Mouse (Mus musculus) A20 (cell line): ENCODE data around the gene Mrps15.

Experiments
- DNase-seq: peaks from one replicate; pipeline ENCODE4 v3.0.0-alpha.2; 2011; ENCODE audit warnings: low read depth, low spot score

Gene Mrps15

DNA sequence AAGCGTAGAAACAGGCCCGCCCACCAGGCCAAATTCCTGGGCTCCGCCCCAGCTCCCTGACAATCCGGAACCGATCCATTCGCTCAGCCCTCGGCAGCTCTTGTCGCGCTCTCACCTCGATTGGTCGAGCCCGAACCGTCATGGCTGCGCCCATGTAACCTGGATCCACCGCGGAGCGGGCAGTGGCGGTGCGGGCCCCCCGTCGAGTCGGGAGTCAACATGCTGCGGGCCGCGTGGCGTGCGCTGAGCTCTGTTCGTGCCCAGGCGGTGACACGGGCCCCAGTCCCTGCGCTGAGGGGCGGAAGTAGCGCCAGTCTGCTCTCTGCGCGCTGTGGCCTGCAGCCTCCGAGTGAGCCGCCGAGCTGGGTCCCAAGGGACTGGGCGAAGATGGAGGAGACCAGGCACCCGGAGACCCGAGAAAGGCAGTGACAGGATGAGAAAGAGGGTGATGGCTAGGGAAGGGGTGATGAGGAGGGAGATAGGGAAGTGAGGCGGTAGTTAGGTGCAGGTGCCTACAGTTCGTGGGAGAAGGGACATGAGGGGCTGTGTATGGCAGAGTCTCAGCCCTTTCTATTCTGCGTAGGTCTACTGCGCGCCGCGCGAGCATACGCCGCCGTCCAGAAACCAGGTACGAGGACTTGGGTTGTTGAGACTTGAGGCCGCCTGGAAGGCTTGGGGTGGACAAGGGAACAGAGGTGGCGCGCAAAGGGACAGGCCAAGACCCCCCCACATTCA, at the start of gene Mrps15:
Mrps15 (plus strand) TSS at position 75 of the 735 bp plus-strand sequence.
- peak; percentile 95 for DNase-seq

DNA sequence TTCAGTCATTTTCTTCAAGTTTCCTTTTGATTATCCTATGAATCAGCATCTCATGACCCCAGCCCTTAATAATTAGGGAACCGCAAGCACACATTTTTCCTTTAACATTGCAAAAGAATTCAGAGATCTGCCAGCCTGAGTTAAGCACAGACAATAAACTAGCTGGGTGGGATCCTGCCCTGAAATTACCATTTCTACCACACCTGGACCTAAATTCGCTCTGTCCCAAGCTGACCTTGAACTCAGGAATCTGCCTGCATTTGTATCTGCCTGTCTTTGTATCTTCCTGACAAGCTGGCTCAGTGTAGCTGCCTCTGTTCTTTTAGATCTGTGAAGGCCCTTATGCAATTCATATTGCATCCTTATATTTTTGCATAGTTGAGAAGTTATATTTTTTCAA, 48.9 kb upstream of the Mrps15 start:
- DNase-seq: no peak

DNA sequence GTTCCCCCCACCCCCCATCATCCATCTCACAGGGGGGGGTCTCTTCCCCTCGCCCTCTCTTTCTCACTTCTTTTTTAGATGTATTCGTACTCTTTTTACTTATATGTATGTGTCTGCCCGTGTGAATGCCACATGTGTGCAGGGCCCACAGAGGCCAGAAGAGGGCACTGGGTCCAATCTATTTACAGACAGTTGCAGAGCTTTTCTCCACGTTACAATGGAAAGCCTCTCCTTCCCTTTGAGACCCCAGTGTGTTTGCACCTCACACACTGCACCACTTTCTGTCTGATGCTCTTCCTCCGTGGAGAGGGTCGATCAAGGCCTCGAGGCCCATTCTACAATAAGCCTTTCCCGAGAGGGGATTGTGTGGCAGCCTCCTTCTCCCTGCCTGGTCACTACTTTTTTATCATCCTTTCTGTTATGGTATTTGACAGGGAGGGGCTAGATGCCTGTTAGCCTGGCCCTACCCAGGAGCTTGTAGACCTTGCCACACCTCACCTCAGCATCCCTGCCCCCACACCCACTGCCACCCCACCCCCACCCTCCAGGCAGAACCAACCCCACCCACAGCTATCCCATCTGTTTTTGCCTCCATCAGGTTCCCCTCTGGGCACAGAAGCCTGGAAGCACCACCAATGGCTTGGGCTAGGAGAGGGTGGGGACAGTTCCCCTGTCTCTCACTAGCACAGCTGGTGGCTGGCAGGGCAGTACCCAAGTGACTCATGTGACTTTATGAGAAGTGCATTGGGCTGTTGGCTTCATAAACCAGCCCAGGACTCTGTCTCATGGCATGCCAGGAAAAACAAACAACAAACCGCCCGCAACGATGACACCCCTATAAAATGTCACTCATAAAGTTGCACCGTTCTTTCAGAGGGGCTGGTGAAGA, 45.2 kb upstream of the Mrps15 start:
- peak; percentile 40 for DNase-seq

DNA sequence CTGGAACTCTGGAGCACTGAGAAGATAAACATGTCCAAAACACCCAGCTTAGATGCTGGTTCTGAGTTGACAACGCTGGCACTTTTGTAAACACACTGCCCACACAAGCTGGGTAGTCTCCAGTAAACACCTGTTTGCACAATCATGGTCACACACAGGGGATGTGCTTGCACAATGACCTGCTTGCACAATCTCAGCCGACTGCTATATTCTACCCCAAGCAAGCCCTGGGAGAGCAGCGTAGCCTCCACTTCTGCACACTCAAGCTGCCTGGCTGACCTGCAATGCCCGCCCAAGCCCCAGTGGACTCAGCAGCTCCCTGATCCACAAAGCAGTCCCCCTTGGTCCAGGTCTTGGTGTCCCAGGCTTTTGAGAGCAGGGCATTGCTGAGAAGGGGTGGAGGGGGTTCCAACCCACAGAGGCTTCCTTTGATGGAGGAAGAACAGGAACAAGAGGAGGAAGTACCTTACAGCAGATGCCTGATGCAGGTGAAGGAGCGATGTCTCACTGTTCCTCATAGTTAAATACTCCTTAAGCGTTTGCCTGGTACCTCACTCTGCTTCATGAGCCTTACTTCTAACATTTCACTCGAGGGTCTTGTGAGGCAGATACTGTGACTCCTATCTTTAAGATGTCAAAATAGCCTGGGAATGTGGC, 28.9 kb upstream of the Mrps15 start:
- peak; percentile 25 for DNase-seq

DNA sequence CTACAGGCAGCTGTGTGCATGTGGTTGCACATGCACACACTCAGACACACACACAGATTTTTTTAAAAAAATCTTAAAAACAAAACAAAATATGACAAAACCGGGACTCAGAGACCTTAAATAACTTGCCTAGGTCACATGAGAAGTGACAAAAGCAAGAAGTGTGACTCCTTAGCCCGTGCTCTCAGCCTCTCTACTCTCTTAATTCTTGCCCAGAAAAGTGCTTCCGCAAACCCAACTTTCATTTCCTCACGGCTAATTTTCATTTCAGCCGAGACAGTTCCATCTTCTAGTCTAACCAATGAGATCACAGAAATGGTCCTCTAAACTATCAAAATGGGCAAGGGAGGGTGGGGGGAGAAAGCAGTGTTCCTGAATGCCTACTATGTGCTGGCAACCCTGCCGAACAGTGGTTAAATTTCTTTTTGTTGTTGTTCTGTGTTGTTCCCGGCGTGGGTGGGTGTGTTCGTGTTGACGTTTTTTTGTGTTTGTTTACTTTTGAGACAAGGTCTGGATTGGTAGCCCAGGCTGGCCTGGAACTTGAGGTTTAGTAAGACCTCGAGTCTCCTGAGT, 27.7 kb upstream of the Mrps15 start:
- peak; percentile 90 for DNase-seq

DNA sequence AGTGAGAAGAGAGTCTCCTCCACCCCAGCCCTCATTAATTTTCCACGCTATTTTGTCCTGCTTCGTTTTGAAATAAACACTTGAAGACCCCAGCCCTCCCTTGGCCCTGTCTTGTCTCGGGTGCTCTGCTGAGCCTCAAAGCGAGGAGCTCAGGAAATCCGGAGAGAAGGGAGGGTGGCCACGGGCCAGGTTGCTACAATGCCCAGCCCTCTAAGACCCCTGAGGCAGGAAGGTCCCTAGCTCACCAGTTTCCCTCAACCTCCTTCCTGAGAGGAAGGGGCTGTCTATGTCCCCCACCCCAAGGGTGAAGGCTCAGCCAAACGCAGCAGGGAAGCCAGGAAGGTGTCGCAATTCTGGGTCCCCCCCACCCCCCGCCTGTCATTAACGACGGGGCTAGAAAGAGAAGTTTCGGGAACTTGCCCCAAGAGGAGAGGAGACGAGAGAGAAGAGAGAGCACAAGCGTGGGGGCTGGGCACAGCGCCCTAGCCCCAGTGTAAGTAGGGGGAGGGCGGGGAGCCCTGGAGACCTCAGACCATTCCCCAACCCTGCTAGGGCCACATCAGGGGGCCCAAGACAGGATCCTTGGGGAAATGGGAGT, 22.3 kb upstream of the Mrps15 start, which contains the start of gene Csf3r:
Csf3r (plus strand) TSS at position 248 of the 598 bp plus-strand sequence.
- DNase-seq: no peak

DNA sequence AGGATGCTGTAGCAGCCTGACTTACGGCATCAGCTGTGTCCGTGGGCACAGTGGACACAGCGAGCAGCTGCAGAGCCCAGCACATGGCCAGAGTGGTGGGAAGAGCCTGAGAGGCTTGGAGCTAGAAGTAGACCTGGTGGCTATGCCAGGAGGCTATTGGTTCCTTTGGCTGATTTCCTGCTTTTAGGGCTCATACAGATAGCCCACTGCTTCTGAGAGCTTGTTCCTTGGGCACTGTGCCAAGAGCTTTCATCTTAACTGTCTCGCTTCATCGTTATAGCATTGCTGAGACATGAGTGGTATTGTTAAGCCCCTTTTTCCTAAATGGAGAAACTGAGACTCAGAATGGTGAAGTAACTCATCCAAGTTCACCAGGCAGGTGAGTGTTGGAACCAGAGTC, 20.9 kb upstream of the Mrps15 start:
- DNase-seq: no peak

DNA sequence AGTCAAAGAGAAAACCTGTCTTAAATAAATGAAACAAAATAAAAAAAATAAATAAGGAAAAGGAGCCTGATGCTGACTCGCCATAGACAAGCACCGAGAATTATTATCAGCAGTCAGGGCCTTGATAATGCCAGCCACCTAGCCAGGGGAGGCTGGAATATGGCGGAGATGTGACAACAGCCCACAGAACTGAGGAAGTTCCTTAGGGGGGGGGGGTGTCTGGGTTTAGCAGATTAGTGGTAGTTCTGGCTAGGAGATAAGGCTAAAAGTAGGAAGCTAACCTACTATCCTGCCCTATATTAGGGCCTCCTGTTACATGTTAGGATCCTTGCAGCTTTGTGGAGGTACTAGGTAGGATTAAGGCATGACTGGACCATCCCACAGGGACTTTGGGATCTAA, 18.7 kb upstream of the Mrps15 start:
- DNase-seq: no peak

DNA sequence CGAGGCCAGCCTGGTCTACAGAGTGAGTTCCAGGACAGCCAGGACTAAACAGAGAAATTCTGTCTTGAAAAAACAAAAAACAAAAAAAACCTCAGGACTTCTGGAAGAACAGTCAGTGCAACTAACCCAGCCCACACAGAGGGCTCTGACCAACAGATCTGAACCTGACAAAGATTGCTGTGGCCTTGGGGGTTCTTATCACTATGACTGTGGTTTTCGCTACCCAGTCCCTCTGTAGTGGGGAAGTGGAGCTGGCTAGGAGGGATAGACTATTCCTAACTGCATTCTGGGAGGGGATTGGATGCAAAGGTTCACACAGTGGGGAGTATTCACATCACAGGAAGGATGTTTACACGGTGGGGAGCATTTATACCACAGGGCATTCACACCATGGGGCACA, 17.7 kb upstream of the Mrps15 start:
- DNase-seq: no peak

DNA sequence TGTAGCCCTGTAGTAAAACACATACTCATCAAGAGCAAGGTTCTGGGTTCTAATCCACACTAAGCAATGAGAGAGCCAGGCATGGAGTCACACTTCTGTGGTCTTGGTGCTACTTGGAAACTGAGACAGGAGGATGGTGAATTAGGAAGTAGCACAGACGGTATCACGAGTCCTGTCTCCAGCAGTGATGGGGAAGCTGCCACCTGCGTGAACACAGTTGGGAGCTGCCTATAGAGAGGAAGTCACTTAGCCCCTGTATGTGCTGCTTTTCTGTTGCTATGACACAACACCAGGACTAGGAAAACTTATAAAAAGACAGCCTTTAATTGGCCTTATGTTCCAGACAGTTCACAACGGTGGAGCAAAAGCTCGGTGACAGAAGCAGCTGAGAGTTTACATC, 16.0 kb upstream of the Mrps15 start:
- DNase-seq: peak; percentile 19

DNA sequence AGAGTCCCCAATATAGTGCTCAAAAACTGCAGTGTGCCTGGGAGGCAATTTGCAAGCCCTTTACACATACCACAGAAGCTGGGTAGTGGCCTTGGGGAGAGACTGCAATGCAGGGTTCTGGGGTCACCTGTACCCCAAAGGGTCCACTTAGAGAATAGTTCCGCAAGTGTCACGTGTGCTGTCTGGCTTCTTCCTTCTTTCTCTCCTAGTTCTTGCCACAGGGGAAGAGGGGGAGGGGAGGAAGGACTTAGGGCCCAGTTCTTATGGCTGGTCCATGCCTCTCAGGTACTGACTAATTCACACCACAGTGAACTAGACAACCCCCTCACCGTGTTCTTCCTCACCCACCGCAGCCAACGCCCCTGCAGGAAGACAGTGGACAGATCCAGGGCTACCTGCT, 11.3 kb upstream of the Mrps15 start:
- DNase-seq: no peak

DNA sequence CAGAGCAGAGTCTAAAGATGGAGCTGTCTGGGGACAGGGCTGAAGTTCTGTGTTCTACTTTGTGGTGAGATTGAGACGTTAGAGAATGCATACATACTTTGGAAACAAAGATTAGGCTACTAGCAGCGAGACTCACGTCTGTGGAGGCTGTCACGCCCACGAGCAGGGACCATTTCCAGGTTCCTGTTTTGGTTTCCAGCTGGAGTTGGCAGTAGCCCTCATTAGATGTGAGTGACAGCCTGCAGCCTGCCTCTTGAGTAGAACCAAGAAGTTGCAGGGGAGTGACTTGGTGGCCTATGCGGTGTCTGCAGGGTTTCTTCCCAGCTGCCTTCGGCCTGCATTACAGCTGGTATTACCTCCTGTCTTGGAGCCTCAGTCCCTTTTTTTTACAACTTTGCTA, 4.9 kb downstream of the Mrps15 start:
- no peak for DNase-seq

DNA sequence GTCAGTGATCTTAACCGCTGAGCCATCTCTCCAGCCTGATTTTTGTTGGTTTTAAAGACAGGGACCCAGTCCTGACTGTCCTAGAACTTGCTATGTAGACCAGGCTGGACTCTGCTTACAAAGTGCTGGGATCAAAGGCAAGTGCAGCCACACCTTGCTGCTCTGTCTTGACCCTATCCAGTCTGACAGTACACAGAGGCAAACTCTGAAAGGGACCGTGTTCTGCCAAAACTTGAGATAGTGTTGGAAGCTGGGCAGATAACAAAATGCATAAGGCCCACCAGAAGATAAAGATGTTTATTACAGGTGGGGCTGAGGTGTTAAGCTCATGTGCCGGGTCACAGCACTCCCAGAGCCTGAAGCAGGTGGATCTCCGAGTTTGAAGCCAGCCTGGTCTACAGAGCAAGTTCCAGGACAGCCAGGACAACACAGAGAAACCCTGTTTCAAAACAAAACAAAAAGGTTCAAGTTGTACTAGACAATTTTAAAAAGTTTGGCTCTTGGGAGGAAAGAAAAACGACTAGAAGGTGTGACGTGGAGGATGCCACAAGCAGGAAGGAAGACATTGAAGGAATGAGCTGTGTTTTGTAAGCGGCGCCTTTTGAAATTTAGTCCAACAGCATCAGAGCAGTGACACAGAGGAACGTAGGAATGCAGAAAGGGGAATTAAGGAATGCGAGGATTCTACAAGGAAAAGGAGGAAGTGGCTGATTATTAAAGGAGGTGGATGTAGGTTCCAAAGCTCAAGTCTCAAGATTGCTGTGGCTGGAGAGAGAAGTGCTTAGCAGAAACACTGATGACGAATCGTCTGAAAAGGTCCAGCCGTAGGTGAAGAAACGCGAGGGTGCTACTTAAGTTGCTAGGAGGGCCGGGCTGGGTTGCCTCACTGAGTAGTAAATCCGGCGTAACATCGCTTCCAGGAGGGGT, 10.7 kb downstream of the Mrps15 start:
- peak; percentile 42 for DNase-seq

DNA sequence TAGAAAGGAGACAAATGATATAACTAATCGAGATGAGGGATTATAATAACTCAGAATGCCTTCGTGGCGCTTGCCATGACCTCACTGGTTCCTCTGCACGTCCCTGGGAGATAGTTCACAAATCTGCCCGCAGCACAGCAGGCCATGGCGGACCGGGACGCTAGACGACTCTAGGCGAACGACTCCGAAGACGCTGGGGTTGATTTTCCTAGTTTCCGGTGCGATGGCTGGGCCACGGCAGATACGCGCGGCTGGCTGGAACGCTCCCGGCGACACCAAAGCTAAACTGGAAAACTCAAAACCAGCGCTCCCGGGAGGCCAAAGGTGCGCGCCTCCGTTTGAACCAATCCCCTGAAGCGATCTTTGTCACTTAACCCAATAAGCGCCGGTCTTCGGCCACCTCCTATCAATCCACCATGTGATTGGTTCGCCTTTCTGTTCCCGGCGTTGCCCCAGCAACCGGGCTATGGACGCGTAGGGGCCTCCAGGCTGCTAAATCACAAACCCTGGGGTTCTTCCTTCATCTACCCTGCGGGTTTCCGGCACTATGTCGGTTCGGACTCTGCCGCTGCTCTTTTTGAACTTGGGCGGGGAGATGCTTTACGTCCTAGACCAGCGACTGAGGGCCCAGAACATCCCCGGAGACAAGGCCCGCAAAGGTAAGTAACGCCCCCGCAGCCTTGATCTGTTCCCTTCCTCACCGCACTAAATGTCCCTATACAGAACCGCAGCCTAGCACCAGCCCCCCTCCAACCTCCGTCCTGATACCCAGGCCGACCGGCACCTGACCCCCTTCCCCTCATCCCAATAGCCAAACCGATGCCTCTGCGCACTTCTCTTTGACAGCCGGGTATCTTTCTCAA, 11.6 kb downstream of the Mrps15 start, which contains the start of gene Oscp1:
Oscp1 (plus strand) TSS at position 432 of the 863 bp plus-strand sequence.
- peak; percentile 93 for DNase-seq

DNA sequence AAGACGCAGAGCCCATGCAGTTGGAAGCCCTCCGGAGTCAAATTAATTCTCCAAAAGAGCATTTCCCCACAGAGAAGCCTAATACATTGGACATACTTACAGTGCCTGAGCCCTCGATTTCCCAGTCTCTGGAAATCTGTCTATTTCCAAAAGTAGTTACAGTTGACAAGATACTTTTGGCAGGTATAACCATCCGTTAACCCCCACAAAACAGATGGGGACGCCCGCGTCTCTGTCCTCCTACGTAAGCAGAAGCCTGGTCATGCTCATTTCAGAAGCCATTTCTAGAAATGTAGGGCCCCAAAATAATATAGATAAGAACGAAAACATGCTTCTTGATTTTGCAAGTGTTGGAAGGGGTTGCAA, 12.3 kb downstream of the Mrps15 start:
- DNase-seq: no peak

DNA sequence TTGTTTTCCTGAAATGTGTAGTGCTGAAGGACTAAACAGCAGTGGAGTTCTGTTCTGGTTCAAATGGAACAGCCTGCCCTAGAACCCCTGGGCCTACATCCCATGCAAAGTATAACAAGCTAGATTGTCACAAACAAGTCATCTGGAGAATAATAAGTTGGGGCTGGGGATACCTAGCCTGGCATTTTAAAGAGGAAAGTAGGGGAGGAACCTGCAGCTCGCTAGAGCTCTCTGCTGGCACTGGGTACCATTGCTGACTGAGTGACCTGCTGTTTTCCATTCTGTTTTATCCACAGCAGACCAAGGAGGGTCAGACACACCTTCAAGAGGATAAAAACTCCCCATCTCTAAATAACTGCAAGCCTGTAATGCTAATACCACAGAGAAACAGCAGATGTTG, 16.1 kb downstream of the Mrps15 start:
- peak; percentile 59 for DNase-seq

DNA sequence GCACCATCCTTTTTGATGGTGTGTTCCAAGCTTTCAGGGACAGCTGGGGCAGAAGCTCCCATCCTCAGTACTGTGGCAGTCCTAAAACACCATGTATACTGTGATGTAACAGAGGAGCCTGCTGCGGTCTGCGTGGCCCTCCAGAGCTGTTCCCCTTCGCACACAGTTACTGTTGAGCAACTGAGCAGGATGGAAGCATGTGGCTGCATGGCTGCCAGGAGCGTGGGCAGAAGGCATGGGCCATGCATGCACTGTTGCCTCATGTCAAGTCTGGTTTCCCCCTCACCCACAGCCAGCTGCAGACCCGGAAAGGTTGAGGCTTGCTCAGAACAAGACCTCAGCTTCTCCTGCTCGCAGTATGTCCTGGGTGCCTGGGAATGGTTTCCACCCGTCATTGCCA, 18.5 kb downstream of the Mrps15 start:
- DNase-seq: no peak

DNA sequence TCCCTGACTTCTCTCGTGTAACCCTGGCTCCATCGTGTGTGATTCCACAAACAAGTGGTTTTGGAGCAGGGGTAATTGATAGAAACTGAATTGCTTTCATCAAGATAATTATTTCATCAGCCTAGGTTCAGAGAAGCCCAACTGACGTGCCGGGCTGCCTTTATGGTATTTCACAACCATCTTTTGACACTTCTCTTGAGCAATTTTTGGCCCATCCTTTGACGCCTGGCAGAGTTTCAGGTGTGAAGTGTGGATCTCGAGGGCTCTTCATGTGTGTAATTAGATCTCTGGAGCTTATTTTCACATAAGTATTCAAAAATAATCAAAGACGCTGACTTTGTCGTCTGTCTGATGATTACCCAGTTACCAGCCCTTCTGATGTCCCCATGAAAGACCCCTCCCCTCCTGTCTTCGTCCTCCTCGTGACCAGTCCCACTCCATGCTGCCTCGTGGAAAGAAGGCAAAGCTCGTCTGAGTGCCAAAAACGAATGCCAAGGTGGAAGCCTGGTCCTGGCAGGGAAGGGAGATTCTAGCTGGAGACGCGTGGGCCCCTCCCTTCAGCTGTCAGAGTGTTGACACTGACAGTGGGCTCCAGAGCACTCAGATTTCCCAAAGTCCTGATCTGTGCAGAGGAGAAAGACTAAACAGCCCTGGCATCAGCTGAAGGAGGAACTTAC, 20.8 kb downstream of the Mrps15 start:
- DNase-seq: no peak

DNA sequence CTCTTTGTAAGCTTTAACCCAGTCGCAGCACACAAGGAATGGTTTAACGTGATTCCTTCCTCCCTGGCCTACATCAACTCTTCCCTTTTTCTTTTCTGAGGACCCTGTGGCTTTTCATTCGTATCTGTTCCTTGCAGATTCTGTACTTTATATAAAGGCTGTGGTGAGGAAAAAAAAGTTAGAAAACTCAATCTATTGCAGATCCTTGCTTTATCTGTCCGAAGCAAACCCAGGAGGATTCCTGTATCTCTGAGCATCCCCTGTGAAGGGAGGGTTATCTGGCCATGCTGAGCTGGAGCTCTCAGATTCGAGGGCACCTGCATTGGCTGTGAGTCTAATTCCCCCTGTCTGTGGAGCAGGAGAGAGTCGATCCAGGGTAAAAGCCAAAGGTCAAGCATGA, 22.1 kb downstream of the Mrps15 start:
- no peak for DNase-seq
